Mouse (Mus musculus) lung, adult 2 months (tissue): Measurements from ENCODE around the gene Traip.
A peak's percentile ranks its signal among the peaks of the same experiment; 100 is the strongest.

Experiments used
- CTCF ChIP-seq: fragments of 200-500 bp; IDR thresholded peaks from 2 replicates; pipeline ENCODE4 v1.5.1; 2011; ENCODE audit warnings: mild to moderate bottlenecking, low read length, control low read depth; ENCODE audit not compliant: insufficient read depth
- POLR2A ChIP-seq: fragments of 200-500 bp; IDR thresholded peaks from 2 replicates; pipeline ENCODE4 v1.6.1; 2011; ENCODE audit warnings: low read depth, mild to moderate bottlenecking, control low read depth, low read length, borderline replicate concordance; ENCODE audit errors: extremely low read depth

DNA sequence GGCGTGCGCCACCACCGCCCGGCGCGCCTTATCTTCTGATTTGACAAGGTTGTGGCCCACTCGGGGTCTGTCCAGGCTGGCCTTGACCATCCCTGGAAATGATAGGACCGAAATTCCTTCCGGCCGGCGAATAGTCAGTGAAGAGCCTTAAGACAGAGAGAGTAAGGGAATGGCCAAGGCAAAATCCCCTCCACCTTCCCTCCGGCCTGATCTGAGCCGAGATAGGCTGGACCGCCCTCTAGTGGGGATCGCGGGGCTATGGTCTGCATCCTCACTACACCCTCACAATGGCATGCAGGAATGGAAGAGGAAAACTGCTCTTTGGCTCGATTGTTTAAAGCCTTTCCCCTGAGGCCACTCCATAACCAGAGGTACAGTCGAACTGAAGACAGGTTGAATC is 36.4 kb downstream of the Traip start:
- TF ChIP-seq CTCF (peak; percentile 94), POLR2A (no peak)
